Mouse (Mus musculus) left cerebral cortex, adult 6 months (tissue): ENCODE results near the gene Hypk. TPM values are rescaled to one million over a fixed set of nuclear protein-coding genes. Genes with fewer than 3 reads are reported as not detected.

Experiments used
- long read RNA-seq, 2 experiments: library from polyadenylated mRNA; unstranded; transcript quantifications; one replicate each; pipeline ENCODE4 v2.0.0; 2019 to 2020
- polyA plus RNA-seq: library from polyadenylated mRNA; unstranded; fragments of <200 nt; fragmentation: Nextera tagmentation; gene quantifications from 2 replicates; pipeline ENCODE4 v1.2.3, GENCODE M21; 2021

Hypk gene
- polyA plus RNA-seq: 97.5 and 119 TPM in 2 replicates
- long read RNA-seq, experiment 1, transcript Hypk-204 (4 exons, 961 nt): major isoform, 32 of 37 reads
- long read RNA-seq, experiment 1, partial matches to known transcripts: 2 of 37 reads
- long read RNA-seq, experiment 1, other reads (novel, unspliced or antisense): 1 of 37 reads
- long read RNA-seq, experiment 2, transcript Hypk-204 (4 exons, 961 nt): major isoform, 231 of 233 reads
- long read RNA-seq, experiment 2, partial matches to known transcripts: 0 of 233 reads
- long read RNA-seq, experiment 2, other reads (novel, unspliced or antisense): 0 of 233 reads

GRCm38 (mm10) chr2:121452990-121453389 lies at the start of gene Hypk:
Gene Hypk, plus strand, starts transcription at chr2:121453290.

DNA sequence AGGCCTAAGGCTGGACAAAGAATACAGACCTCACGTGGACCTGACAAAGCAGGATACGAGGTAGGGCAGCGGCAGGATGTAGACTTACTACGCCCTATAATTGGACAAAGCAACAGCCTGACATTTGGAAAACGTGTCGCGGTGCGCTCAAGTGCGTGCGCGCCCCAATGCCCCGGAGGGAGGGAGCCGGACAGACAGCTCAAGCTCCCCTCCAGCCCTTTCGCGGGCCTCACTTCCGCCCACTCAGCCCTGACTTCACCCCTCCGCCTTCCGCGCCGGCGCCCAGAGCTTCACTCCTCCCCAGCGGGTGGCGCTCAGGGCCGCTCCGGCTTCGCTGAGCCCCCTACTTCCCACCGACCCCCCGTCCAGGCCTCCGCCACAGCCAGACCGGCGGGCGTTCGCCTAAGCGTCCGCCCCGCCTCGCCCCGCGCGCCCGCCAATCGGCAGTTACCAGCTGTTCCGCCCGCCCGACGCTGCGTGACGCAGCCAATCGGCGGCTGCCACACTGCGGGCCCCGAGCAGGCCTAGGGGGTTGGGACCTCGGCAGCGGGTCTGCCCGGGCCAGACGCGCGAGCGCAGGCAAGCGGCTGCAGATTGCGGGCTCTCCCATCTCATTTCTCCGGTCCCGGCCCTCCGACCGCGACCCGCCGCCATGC lies 39.6 kb upstream of the Hypk start, which contains the start of the genes Pdia3 and Catsper2:
Gene Pdia3 (plus strand): TSS at position 389 of the 656 bp plus-strand sequence.
Gene Catsper2 (minus strand): TSS at position 406 of the 656 bp plus-strand sequence.

DNA sequence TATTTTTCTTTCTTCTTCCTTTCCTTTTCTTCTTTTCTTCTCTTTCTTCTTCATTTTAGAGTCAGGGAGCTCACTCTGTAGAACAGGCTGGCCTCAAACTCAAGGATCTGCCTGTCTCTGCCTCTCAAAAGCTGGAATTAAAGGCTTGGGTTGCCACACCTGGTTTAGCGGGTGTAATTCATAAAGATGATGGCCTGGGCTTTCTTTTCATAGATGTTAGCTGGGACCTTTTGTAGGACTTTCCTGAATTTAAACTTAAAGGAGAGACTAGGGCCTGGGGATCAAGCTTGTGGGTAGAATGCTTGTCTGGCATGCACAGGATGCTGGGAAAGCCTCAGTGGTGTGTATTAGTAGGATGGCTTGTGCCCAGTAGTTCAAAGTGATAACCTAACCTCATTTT lies 8.9 kb upstream of the Hypk start, which contains the start of gene Ell3:
Gene Ell3 (minus strand): TSS at position 101 of the 400 bp plus-strand sequence.

DNA sequence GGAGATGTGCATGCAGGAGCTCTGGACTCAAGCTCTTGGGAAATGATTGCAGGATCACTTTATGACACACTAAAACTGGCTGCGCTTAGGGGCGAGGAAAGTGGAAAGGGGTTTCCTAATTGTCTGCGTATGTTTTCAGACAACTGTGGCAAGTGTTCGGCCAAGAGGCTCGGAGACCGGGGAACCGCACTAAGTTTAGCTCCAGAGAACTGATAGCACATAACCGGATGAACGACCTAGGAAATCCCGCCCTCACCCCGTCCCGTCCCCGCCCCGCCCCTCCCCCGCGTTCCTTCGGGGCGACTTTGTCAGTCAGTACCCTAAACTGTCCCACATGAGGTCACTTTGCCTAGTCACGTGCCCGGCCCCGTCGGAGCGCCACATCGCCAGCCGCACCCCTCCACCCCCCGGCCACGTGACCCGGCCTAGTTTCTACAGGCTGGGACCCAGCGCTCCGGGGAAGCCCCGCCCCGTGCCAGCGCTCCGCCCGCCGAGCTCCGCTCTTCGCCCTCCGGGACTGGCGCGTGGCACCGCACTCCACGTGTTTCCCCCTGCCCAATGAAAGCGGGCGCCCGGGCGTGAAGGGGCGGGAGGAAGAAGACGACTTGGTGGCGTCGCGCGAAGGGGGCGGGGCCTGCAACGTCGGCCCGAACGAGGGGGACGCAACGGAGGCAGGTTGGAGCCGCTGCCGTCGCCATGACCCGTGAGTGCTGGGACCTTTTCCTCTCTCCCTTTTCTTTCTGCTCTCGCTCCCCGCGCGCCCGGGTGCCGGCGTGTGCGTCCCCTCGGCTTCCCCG lies 4.2 kb upstream of the Hypk start, which contains the start of gene Serf2:
Gene Serf2 (plus strand): TSS at position 457 of the 797 bp plus-strand sequence.

DNA sequence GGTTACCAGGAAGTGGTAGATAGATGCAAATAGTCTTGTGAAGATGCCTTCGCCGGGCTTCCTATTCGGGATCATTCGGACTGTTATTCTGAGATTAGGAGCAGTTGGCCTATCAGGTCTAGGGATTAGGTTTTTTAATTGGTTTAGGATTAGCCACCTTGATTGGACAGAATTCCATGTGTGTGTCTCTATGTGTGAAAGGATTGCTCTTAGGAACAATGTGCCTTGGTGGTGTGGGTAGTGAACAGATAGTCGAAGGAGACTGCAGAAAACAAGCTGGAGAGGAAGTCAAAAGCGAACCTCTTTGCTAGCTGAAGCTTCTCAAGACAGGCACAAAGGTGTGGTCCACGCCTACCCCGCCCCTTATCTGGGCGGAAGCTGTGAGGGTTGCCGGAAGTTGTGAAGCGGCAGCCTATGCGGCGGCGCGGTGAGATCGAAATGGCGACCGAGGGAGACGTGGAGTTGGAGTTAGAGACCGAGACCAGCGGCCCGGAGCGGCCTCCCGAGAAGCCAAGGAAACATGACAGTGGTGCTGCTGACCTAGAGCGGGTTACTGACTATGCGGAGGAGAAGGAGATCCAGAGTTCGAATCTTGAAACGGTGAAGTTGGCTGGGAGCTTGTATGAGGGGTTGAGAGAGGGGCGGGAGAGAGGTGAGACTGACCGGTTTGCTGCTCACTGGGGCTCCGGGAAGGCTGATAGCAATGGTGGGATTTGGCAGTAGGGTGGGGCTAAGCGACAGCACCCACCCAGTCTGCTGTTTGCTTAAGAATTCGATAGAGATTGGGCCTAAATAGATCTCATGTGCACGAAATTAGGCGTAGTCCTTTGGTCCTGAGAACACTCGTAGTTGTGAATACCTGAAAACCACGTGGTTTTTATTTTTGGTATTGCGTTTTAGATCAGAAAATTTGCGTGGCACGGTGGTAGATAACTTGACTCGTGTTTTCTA lies 3.9 kb downstream of the Hypk start, which contains the start of gene Serinc4:
Gene Serinc4 (minus strand): TSS at position 90 of the 951 bp plus-strand sequence.

GRCm38 (mm10) chr2:121473301-121474179 lies 20.4 kb downstream of the Hypk start, which contains the start of gene Mfap1b:
Gene Mfap1b, minus strand, starts transcription at chr2:121474067.

DNA sequence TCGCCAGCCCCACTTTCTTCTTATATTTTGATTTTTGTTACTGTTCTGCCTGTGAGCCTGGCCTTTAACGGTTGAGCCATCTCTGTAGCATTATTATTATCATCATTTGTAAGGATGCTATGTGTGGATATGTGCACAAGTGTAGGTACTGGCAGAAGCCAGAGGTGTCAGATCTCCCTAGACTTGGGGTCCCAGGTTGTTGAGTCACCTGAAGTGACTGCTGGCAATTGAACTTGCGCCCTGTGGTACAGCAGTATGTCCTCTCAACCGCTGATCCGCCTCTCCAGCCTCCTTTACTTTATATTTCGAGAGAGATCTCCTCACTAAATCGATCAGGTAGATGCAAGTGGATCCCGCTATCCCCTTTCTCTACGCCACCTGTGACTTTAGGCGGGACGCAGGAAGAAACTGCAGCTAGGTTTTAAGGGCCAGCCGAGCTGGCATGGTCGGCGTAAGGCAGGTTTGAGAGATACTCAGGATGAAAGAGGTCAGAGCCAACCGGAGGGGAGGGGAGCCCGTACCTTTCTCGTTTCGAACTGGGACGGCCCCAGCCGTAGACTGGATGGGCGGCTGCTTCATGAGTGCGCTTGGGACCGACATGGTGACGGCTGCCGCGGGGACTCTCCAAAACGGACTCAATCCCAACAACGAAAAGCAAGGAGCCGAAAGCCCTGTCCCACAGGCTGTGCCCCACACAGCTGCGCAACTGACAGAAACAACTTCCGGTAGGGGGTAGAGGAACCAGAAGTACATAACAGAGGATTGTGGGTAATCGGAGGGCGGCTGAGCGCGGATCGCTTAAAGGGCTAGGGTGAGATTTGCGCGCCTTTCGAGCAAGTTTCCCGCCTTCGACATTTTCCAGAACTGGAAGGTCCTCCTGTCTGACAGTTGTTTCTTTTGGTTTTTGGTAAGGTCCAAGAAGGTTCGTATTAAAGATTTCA lies 53.1 kb downstream of the Hypk start, which contains the start of the genes Mfap1a and Wdr76:
Gene Mfap1a (minus strand): TSS at position 724 of the 941 bp plus-strand sequence.
Gene Wdr76 (plus strand): TSS at position 782 of the 941 bp plus-strand sequence.

Other genes with a start within 250 kb of the Hypk start
- 20.2 and 28.1 TPM in 2 replicates for gene Trp53bp1, start 181.9 kb upstream of the Hypk start, polyA plus RNA-seq
- gene Map1a, start 163.7 kb upstream of the Hypk start, polyA plus RNA-seq: 116 and 149 TPM in 2 replicates
- gene Ppip5k1, start 97.9 kb upstream of the Hypk start, polyA plus RNA-seq: 24.7 and 28.6 TPM in 2 replicates
- 304 and 453 TPM in 2 replicates for gene Ckmt1, start 95.6 kb upstream of the Hypk start, polyA plus RNA-seq
- 0.04 TPM in 1 of 2 replicates, not detected in the other for gene Strc, start 66.1 kb upstream of the Hypk start, polyA plus RNA-seq
- 77.7 and 103 TPM in 2 replicates for gene Pdia3, start 39.5 kb upstream of the Hypk start, polyA plus RNA-seq
- 0.81 and 1.7 TPM in 2 replicates for gene Catsper2, start 39.5 kb upstream of the Hypk start, polyA plus RNA-seq
- 0.90 and 1.5 TPM in 2 replicates for gene Ell3, start 9.0 kb upstream of the Hypk start, polyA plus RNA-seq
- 612 and 693 TPM in 2 replicates for gene Serf2, start 4.1 kb upstream of the Hypk start, polyA plus RNA-seq
- gene Serinc4, start 3.5 kb downstream of the Hypk start, polyA plus RNA-seq: 0.21 TPM in 1 of 2 replicates, not detected in the other
- 37.3 and 49.3 TPM in 2 replicates for gene Mfap1b, start 20.8 kb downstream of the Hypk start, polyA plus RNA-seq
- gene Mfap1a, start 53.4 kb downstream of the Hypk start, polyA plus RNA-seq: 11.3 and 13.6 TPM in 2 replicates
- 1.5 and 1.7 TPM in 2 replicates for gene Wdr76, start 53.4 kb downstream of the Hypk start, polyA plus RNA-seq